Mouse (Mus musculus): Measurements from ENCODE around the gene 1700029F12Rik. TPM values are rescaled to one million over a fixed set of nuclear protein-coding genes. Genes with fewer than 3 reads are reported as not detected.

The 1700029F12Rik gene
- total and polyA plus RNA-seq, 3 experiments: not detected

DNA sequence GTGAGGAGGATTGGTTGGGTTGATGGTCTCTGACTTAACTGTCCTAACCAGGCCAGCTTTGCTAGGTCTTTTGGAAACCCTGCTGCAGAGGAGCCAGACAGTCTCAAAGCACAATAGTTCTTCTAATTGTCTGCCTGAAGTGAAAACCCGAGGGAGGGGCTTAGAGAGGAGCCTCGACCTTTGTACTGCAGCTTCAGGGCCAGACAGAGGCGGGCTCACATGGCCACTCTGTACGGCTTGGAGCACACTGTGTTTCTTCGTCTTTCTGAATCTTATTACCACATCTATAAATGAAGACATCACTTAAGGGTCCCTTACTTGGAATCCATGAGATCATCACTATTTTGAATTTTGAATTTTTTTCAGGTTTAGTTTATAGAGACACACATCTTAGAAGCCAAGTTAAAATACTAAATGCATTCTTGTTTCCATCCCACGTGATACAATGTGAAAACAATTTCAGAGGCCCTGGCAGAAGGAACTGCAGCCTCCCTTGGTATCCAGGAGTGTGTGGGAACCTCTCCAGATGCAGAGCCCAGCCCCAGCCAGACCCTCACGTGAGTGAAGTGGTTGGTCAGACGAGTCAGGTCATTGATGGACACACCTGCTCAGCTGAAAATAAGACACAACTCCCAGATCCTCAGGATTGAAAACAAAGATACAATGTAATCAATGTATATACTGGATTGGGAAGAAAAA is 40.7 kb downstream of the 1700029F12Rik start:
- H3K4me3 ChIP-seq (replicated peaks in 1 of 3; ENCODE audit: low read depth in 2 of 3, low read length in 2 of 3, poor library complexity in 1 of 3): no peak overlapping the region

DNA sequence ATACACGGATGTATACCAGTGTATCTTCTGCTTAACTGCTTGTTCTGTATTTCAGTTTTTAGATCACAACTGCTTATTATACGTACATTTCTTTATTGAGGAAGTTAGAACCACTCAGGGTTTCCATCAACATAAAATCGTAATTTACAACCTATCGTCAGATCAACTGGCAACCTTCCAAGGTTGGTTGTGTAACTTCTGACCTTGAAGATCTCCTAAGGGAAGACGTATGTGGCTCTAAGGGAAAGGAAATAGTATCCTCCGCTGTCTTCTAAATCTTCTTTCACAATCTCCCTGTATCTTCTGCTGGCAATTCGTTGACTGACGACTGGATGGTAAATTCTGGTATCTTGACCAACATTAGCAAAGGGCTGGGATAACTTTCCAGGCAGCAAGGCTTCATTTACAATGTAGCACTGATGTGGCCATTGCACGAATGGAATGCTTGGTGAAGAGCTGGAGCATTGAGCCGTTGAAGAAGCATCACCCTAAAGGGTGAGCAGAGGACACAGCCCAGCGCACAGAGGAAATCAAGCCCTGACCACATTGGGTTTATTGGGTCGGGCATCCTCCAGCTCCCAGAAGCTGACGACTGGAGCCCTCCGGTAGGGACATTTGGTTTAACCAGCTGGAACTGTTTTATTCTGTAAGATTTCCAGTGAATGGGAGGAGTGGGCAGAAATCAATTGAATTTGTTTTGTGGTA is 43.4 kb downstream of the 1700029F12Rik start:
- no peak for TF ChIP-seq IRF4 (IDR thresholded peaks at IDR 0.05; ENCODE audit: low read depth, low read length)
- Histone ChIP-seq H3K36me3 (replicated peaks in 1 of 2; ENCODE audit: control insufficient read depth in 1 of 2, insufficient read depth in 1 of 2, low read length in 1 of 2) (no peaks in the 10 kb centered on the region), H3K27me3 (replicated peaks) (no peaks in the 10 kb centered on the region)

More for the DNA sequence above, 40.7 kb downstream of the 1700029F12Rik start:
- no peaks in the 10 kb centered on the region for H3K27me3 ChIP-seq (replicated peaks)
- DNase-seq (ENCODE audit: extremely low read depth): no peak
- dilution Hi-C loops (cut with MboI; ENCODE audit: extremely low pct_ligation_motif_present, extremely low pct_unique_long_range_greater_than_20kb, low sequenced_read_pairs): no loop called here
- H3K4me1 ChIP-seq (ENCODE audit: control insufficient read depth in 1 of 2, insufficient read depth in 2 of 2): no peaks in the 10 kb centered on the region
- no peak overlapping the region for H3K27ac ChIP-seq (ENCODE audit: insufficient read depth, low read depth)
- no peaks in the 10 kb centered on the region for H3K36me3 ChIP-seq (replicated peaks in 1 of 2; ENCODE audit: control insufficient read depth in 1 of 2, insufficient read depth in 1 of 2, low read length in 1 of 2)
- TF ChIP-seq CHD2 (IDR thresholded peaks at IDR 0.05; ENCODE audit: low read length): no peak
- no peak for TF ChIP-seq GABPA (IDR thresholded peaks at IDR 0.05; ENCODE audit: insufficient replicate concordance, low read depth, low read length)
- TF ChIP-seq RCOR1 (conservative IDR thresholded peaks at IDR 0.05; ENCODE audit: low read depth, low read length): no peak
- no peak for TF ChIP-seq TBP (conservative IDR thresholded peaks at IDR 0.05; ENCODE audit: low read depth, low read length)
- TF ChIP-seq SIN3A (IDR thresholded peaks at IDR 0.05; ENCODE audit: low read length): no peak
- no peak for TF ChIP-seq ELF1 (IDR thresholded peaks at IDR 0.05; ENCODE audit: low read depth, low read length)
- no peak for TF ChIP-seq ZKSCAN1 (IDR thresholded peaks at IDR 0.05; ENCODE audit: borderline replicate concordance, low read depth, low read length)
- no peak for TF ChIP-seq EP300 (IDR thresholded peaks at IDR 0.05; ENCODE audit: low read length)
- TF ChIP-seq NRF1 (IDR thresholded peaks at IDR 0.05; ENCODE audit: low read depth, low read length): no peak
- no peak for TF ChIP-seq PAX5 (IDR thresholded peaks at IDR 0.05; ENCODE audit: low read length)
- in situ Hi-C loops (cut with MboI; ENCODE audit: low pct_ligation_motif_present, low pct_unique_long_range_greater_than_20kb, low sequenced_read_pairs): no loop called here
- H3K79me2 ChIP-seq (replicated peaks; ENCODE audit: control insufficient read depth, extremely low read depth, insufficient read depth, poor library complexity, severe bottlenecking): no peaks in the 10 kb centered on the region
- H3K4me2 ChIP-seq (ENCODE audit: insufficient read depth, low read depth, poor library complexity, severe bottlenecking): no peak overlapping the region
- no peaks in the 10 kb centered on the region for H3K9me3 ChIP-seq (replicated peaks; ENCODE audit: low read length)
- no peak overlapping the region for H3K9ac ChIP-seq (ENCODE audit: insufficient read depth, low read depth)

DNA sequence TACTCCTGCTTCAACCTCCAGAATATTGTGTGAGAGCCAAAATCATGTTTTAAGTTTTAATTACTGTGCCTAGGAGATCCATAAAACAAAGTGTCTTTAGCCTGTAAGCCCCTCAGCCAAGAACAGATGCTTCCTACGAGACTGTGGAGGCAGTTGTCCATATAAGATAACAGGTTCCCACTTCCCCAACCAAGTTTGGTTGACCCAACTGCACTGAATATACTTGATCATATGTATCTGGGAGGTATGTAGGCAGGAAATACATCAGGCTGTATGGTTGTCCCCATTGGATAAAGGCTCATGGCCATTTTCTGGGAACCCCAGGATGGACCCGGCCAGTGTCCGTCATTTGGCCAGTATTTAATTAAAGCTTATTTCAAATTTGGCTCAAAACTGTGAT is 44.1 kb downstream of the 1700029F12Rik start:
- H3K27ac ChIP-seq (ENCODE audit: insufficient read depth, low read depth): no peak overlapping the region
- no peak overlapping the region for H3K4me2 ChIP-seq (ENCODE audit: insufficient read depth, low read depth, poor library complexity, severe bottlenecking)
- dilution Hi-C loops (cut with MboI; ENCODE audit: extremely low pct_ligation_motif_present, extremely low pct_unique_long_range_greater_than_20kb, low sequenced_read_pairs): no loop called here
- in situ Hi-C loops (cut with MboI; ENCODE audit: low pct_ligation_motif_present, low pct_unique_long_range_greater_than_20kb, low sequenced_read_pairs): no loop called here
- H3K27me3 ChIP-seq (replicated peaks): no peaks in the 10 kb centered on the region
- H3K9me3 ChIP-seq (replicated peaks; ENCODE audit: low read length): no peaks in the 10 kb centered on the region
- H3K4me3 ChIP-seq (replicated peaks in 1 of 3; ENCODE audit: low read depth in 2 of 3, low read length in 2 of 3, poor library complexity in 1 of 3): no peak overlapping the region
- H3K79me2 ChIP-seq (replicated peaks; ENCODE audit: control insufficient read depth, extremely low read depth, insufficient read depth, poor library complexity, severe bottlenecking): no peaks in the 10 kb centered on the region
- no peak overlapping the region for H3K9ac ChIP-seq (ENCODE audit: insufficient read depth, low read depth)
- H3K4me1 ChIP-seq (ENCODE audit: control insufficient read depth in 1 of 2, insufficient read depth in 2 of 2): no peaks in the 10 kb centered on the region
- H3K36me3 ChIP-seq (replicated peaks in 1 of 2; ENCODE audit: control insufficient read depth in 1 of 2, insufficient read depth in 1 of 2, low read length in 1 of 2): no peaks in the 10 kb centered on the region
- no peak for DNase-seq (ENCODE audit: extremely low read depth)
- TF ChIP-seq GABPA (IDR thresholded peaks at IDR 0.05; ENCODE audit: insufficient replicate concordance, low read depth, low read length) (no peak), MAX (IDR thresholded peaks at IDR 0.05; ENCODE audit: low read length) (no peak), POLR2A (IDR thresholded peaks at IDR 0.05; ENCODE audit: low read depth, low read length) (no peak), MEF2A (IDR thresholded peaks at IDR 0.05; ENCODE audit: borderline replicate concordance, low read depth, low read length) (no peak), HCFC1 (IDR thresholded peaks at IDR 0.05; ENCODE audit: low read depth, low read length) (no peak), USF1 (IDR thresholded peaks at IDR 0.05; ENCODE audit: low read depth, low read length) (no peak), SMC3 (IDR thresholded peaks at IDR 0.05; ENCODE audit: low read depth, low read length) (no peak), USF2 (conservative IDR thresholded peaks at IDR 0.05; ENCODE audit: low read depth, low read length) (no peak), SIN3A (IDR thresholded peaks at IDR 0.05; ENCODE audit: low read length) (no peak), EP300 (IDR thresholded peaks at IDR 0.05; ENCODE audit: low read length) (no peak), TBP (conservative IDR thresholded peaks at IDR 0.05; ENCODE audit: low read depth, low read length) (no peak), KAT2A (IDR thresholded peaks at IDR 0.05; ENCODE audit: insufficient replicate concordance, low read length) (no peak), UBTF (IDR thresholded peaks at IDR 0.05; ENCODE audit: low read depth, low read length) (no peak), ZC3H11A (IDR thresholded peaks at IDR 0.05; ENCODE audit: low read depth, low read length) (no peak), NELFE (IDR thresholded peaks at IDR 0.05; ENCODE audit: low read depth, low read length) (no peak), NRF1 (IDR thresholded peaks at IDR 0.05; ENCODE audit: low read depth, low read length) (no peak), PAX5 (IDR thresholded peaks at IDR 0.05; ENCODE audit: low read length) (no peak), CHD1 (IDR thresholded peaks at IDR 0.05; ENCODE audit: low read depth, low read length) (no peak), MAFK (IDR thresholded peaks at IDR 0.05; ENCODE audit: insufficient replicate concordance, low read length) (no peak)

More for the DNA sequence above, 43.4 kb downstream of the 1700029F12Rik start:
- Histone ChIP-seq H3K9me3 (replicated peaks; ENCODE audit: low read length) (no peaks in the 10 kb centered on the region), H3K9ac (ENCODE audit: insufficient read depth, low read depth) (no peak overlapping the region), H3K27ac (ENCODE audit: insufficient read depth, low read depth) (no peak overlapping the region), H3K4me3 (replicated peaks in 1 of 3; ENCODE audit: low read depth in 2 of 3, low read length in 2 of 3, poor library complexity in 1 of 3) (no peak overlapping the region), H3K4me1 (ENCODE audit: control insufficient read depth in 1 of 2, insufficient read depth in 2 of 2) (no peaks in the 10 kb centered on the region), H3K4me2 (ENCODE audit: insufficient read depth, low read depth, poor library complexity, severe bottlenecking) (no peak overlapping the region), H3K79me2 (replicated peaks; ENCODE audit: control insufficient read depth, extremely low read depth, insufficient read depth, poor library complexity, severe bottlenecking) (no peaks in the 10 kb centered on the region)
- DNase-seq (ENCODE audit: extremely low read depth): no peak
- dilution Hi-C loops (cut with MboI; ENCODE audit: extremely low pct_ligation_motif_present, extremely low pct_unique_long_range_greater_than_20kb, low sequenced_read_pairs): no loop called here
- in situ Hi-C loops (cut with MboI; ENCODE audit: low pct_ligation_motif_present, low pct_unique_long_range_greater_than_20kb, low sequenced_read_pairs): no loop called here

Data from CH12.LX (cell line).